Mouse (Mus musculus): ENCODE results near the gene BC049352. TPM values are rescaled to one million over a fixed set of nuclear protein-coding genes. Genes with fewer than 3 reads are reported as not detected.

Gene BC049352
- polyA plus RNA-seq, 1 experiment from 2014 or later = not detected

DNA sequence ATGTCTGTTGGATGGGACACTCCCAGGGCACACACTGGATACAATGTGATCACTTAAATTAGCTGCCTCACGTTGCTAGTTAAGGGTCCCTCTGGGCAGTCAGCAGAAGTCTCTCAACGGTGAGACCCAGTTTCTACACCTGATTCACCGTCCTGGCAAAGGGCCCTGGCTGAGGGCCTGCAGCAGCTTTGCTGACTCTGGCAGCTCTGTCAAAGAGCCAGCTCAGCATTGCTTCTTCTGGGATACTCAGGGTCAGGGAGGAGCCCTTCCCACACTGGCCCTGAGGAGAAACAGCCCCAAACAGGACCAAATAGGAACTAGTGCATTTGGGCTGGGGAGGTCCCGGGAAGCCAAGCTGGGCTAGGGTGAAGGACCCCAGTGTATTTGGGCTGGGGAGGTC is 79.7 kb downstream of the BC049352 start:
- no peak overlapping the region for H3K4me3 ChIP-seq (ENCODE audit: low read depth, low read length)

DNA sequence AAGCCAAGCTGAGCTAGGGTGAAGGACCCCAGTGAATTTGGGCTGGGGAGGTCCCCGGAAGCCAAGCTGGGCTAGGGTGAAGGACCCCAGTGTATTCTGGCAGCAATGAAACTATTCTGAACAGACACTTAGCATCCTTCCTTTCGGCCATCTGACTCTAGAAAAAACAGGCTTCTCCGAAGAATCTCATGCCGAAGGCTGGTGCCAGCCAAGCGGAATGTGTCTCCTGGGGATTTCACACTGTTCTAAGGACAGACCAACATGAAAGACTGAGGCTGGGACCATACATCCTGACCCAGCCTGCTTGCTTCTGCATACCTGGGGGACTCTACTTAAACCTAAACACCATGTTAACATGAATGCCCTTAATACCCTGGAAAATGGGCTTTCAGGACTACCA is 80.1 kb downstream of the BC049352 start:
- H3K9me3 ChIP-seq (ENCODE audit: control insufficient read depth, low read length) = no peaks in the 10 kb centered on the region
- 68% methylated on average over 5 of the region's 5 CpGs for WGBS
- no peak for ATAC-seq (replicated peaks; ENCODE audit: low FRiP score, low TSS enrichment, low read depth)
- H3K27me3 ChIP-seq (replicated peaks; ENCODE audit: control insufficient read depth, insufficient read depth, low read length) = no peaks in the 10 kb centered on the region
- H3K4me1 ChIP-seq (replicated peaks; ENCODE audit: control insufficient read depth, insufficient read depth, low read length) = no peaks in the 10 kb centered on the region
- no peak for DNase-seq (ENCODE audit: low spot score)
- no peak overlapping the region for H3K4me2 ChIP-seq (ENCODE audit: low read length)
- H3K9ac ChIP-seq (ENCODE audit: low read length) = no peak overlapping the region
- H3K27ac ChIP-seq (ENCODE audit: low read depth) = no peak overlapping the region
- no peaks in the 10 kb centered on the region for H3K36me3 ChIP-seq (ENCODE audit: control insufficient read depth, insufficient read depth, low read length)
- no peak overlapping the region for H3K4me3 ChIP-seq (ENCODE audit: low read depth, low read length)

More for the DNA sequence above, 79.7 kb downstream of the BC049352 start:
- no peaks in the 10 kb centered on the region for H3K9me3 ChIP-seq (ENCODE audit: control insufficient read depth, low read length)
- no peaks in the 10 kb centered on the region for H3K27me3 ChIP-seq (replicated peaks; ENCODE audit: control insufficient read depth, insufficient read depth, low read length)
- no peaks in the 10 kb centered on the region for H3K4me1 ChIP-seq (replicated peaks; ENCODE audit: control insufficient read depth, insufficient read depth, low read length)
- no peak for ATAC-seq (replicated peaks; ENCODE audit: low FRiP score, low TSS enrichment, low read depth)
- no peak overlapping the region for H3K9ac ChIP-seq (ENCODE audit: low read length)
- H3K4me2 ChIP-seq (ENCODE audit: low read length) = no peak overlapping the region
- H3K27ac ChIP-seq (ENCODE audit: low read depth) = no peak overlapping the region
- no peak for DNase-seq (ENCODE audit: low spot score)
- WGBS = 58% methylated on average over 4 of the region's 4 CpGs
- H3K36me3 ChIP-seq (ENCODE audit: control insufficient read depth, insufficient read depth, low read length) = no peaks in the 10 kb centered on the region

DNA sequence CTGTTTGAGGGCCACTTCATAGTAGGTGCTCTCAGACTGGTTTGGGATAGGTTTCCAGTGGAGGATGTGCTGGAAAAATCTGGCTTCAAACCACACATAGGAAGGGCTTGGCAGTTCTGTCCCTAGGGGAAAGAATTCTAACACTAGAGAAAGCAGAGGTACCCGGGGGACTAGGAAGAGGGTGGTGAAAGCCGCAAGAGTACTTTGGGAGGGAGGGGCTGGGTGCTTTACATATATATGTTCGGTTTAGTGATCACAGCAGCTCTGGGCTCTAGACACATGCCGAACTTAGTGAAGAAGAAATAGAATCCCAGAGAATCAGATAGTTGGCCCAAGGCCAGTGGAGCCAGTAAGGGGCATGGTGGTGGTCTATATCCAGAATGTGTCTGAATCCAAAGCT is 85.3 kb downstream of the BC049352 start:
- Histone ChIP-seq H3K36me3 (ENCODE audit: control insufficient read depth, insufficient read depth, low read length) (no peaks in the 10 kb centered on the region), H3K4me3 (ENCODE audit: low read depth, low read length) (no peak overlapping the region), H3K27ac (ENCODE audit: low read depth) (no peak overlapping the region), H3K9me3 (ENCODE audit: control insufficient read depth, low read length) (no peaks in the 10 kb centered on the region), H3K9ac (ENCODE audit: low read length) (no peak overlapping the region), H3K4me1 (replicated peaks; ENCODE audit: control insufficient read depth, insufficient read depth, low read length) (no peaks in the 10 kb centered on the region; the same call in 1 of the 2 replicates), H3K4me2 (ENCODE audit: low read length) (no peak overlapping the region), H3K27me3 (replicated peaks; ENCODE audit: control insufficient read depth, insufficient read depth, low read length) (peaks cover 25% of the 10 kb centered on the region)
- no peak for DNase-seq (ENCODE audit: low spot score)
- no peak for ATAC-seq (replicated peaks; ENCODE audit: low FRiP score, low TSS enrichment, low read depth)
- WGBS = 88% methylated on average over 4 of the region's 4 CpGs

DNA sequence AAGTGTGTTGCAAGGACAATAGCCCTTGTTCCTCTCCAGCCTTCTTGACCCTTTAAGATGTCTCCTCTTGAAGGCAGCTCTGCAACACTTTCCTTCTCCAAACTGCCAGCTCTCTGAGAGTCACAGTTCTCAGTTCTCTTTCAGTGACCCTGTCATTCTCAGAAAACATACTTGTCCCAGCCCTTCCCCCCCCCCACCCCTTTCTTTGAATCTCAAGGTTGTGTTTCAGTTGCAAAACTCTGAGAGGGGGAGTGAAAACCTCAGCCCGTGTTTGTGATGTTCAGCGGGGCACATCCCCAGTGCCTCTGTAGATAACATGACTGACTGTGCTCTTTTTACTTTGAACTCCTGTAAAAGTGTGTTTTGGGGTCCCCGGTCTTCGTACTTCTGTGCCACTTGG is 86.3 kb downstream of the BC049352 start:
- Histone ChIP-seq H3K27ac (ENCODE audit: low read depth) (no peak overlapping the region), H3K36me3 (ENCODE audit: control insufficient read depth, insufficient read depth, low read length) (no peaks in the 10 kb centered on the region), H3K4me2 (ENCODE audit: low read length) (no peak overlapping the region), H3K27me3 (replicated peaks; ENCODE audit: control insufficient read depth, insufficient read depth, low read length) (peaks cover 25% of the 10 kb centered on the region), H3K4me1 (replicated peaks; ENCODE audit: control insufficient read depth, insufficient read depth, low read length) (no peaks in the 10 kb centered on the region; the same call in 1 of the 2 replicates), H3K9me3 (ENCODE audit: control insufficient read depth, low read length) (no peaks in the 10 kb centered on the region), H3K9ac (ENCODE audit: low read length) (no peak overlapping the region), H3K4me3 (ENCODE audit: low read depth, low read length) (no peak overlapping the region)
- WGBS = 73% methylated on average over 4 of the region's 4 CpGs
- no peak for ATAC-seq (replicated peaks; ENCODE audit: low FRiP score, low TSS enrichment, low read depth)
- no peak for DNase-seq (ENCODE audit: low spot score)

DNA sequence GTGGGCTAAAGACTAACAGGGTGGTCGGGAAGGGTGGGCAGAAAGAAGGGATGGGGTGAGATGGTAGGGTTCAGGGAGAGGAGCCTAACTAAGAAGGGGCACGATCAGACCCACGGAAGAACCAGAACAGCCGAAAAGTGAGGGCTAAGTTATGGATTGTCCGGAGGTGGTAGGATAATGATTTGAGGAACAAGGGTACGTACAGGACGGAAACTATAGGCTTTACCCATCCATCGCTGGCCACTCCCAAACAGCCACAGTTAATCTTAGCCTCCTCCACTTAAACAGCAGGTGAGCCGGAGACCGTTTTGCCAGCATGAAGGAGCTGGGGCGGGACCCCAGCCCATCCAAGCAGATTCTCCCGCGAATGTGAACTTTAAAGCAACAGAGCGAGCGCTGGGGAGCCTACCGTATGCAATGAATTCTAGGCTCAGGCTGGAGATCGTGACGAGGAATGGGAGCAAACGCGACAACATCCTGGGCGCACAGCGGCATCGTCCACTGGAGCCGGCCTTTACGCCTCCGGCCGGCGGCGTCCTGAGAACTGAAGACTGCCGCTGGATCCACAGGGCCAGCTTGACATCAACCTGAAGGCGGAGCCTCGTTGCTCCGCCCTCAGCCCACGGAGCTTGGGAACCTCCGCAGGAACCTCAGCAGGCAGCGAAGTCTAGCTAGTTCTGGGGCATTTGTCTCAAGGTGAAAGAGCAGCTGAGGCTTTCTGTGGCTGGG is 87.0 kb downstream of the BC049352 start, which contains the start of gene Il10ra:
Gene Il10ra (minus strand): TSS at position 553 of the 729 bp plus-strand sequence.
- H3K4me2 ChIP-seq (ENCODE audit: low read length) = peak within 1 kb of the TSS; percentile 65
- H3K4me3 ChIP-seq (ENCODE audit: low read depth, low read length) = peak within 1 kb of the TSS; percentile 31
- peak within 1 kb of the TSS; percentile 32; the same call in 1 of the 2 replicates for H3K9ac ChIP-seq (ENCODE audit: low read length)
- H3K36me3 ChIP-seq (ENCODE audit: control insufficient read depth, insufficient read depth, low read length) = no peaks in the 10 kb centered on the region
- H3K27ac ChIP-seq (ENCODE audit: low read depth) = no peak within 1 kb of the TSS
- DNase-seq (ENCODE audit: low spot score) = peak; percentile 61
- H3K9me3 ChIP-seq (ENCODE audit: control insufficient read depth, low read length) = no peaks in the 10 kb centered on the region
- 8% methylated on average over 35 of the region's 36 CpGs for WGBS
- peaks cover 25% of the 10 kb centered on the region for H3K27me3 ChIP-seq (replicated peaks; ENCODE audit: control insufficient read depth, insufficient read depth, low read length)
- no peak; the same call in 1 of the 2 replicates for ATAC-seq (replicated peaks; ENCODE audit: low FRiP score, low TSS enrichment, low read depth)
- H3K4me1 ChIP-seq (replicated peaks; ENCODE audit: control insufficient read depth, insufficient read depth, low read length) = no peaks in the 10 kb centered on the region; the same call in 1 of the 2 replicates

DNA sequence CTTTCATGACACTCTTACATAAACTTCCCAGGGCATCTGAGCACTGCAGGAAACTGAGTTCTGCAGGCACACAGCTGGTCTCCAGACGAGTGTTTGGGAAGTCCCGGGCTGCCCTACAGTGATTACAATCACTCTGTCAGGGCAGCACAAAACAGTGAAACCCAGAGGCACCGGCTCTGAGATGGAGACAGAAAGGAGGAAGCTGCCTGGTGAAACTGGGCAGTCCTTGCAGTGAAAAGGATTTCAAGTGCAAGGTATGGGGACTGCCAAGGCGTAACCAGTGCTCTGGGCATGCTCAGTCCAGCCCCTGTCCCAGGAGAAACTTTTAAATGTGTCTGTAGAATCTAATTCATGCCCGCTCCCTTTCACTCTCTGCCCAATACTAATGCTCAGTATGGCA is 90.4 kb downstream of the BC049352 start:
- Histone ChIP-seq H3K9me3 (ENCODE audit: control insufficient read depth, low read length) (no peaks in the 10 kb centered on the region), H3K27ac (ENCODE audit: low read depth) (no peak overlapping the region), H3K36me3 (ENCODE audit: control insufficient read depth, insufficient read depth, low read length) (no peaks in the 10 kb centered on the region), H3K9ac (ENCODE audit: low read length) (no peak overlapping the region), H3K4me3 (ENCODE audit: low read depth, low read length) (no peak overlapping the region), H3K4me1 (replicated peaks; ENCODE audit: control insufficient read depth, insufficient read depth, low read length) (no peaks in the 10 kb centered on the region; the same call in 1 of the 2 replicates), H3K4me2 (ENCODE audit: low read length) (no peak overlapping the region), H3K27me3 (replicated peaks; ENCODE audit: control insufficient read depth, insufficient read depth, low read length) (peaks cover 23% of the 10 kb centered on the region)
- 44% methylated on average over 5 of the region's 5 CpGs for WGBS
- ATAC-seq (replicated peaks; ENCODE audit: low FRiP score, low TSS enrichment, low read depth) = no peak
- no peak for DNase-seq (ENCODE audit: low spot score)

DNA sequence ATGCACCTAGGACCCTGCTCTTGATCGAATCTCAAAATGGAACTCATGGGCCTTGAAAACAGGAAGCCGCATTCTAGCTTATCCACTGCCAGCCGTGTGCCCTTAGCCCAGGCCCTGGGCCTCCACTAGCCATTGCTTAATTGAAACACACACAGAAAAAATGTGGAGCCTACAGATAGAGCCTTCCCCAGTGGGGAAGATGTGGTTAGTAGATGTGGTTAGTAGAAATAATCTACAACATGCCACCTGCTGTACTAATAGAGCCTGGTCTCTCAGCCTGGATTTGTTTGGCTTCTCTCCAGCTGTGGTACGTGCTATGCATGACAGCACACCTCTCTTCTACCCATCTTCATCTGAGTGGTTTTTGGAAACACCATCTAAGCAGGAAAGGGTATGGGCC is 92.4 kb downstream of the BC049352 start:
- Histone ChIP-seq H3K9ac (ENCODE audit: low read length) (no peak overlapping the region), H3K4me2 (ENCODE audit: low read length) (no peak overlapping the region), H3K27ac (ENCODE audit: low read depth) (no peak overlapping the region), H3K27me3 (replicated peaks; ENCODE audit: control insufficient read depth, insufficient read depth, low read length) (peaks cover 8% of the 10 kb centered on the region; the same call in 1 of the 2 replicates), H3K4me1 (replicated peaks; ENCODE audit: control insufficient read depth, insufficient read depth, low read length) (no peaks in the 10 kb centered on the region; the same call in 1 of the 2 replicates), H3K4me3 (ENCODE audit: low read depth, low read length) (no peak overlapping the region), H3K9me3 (ENCODE audit: control insufficient read depth, low read length) (no peaks in the 10 kb centered on the region), H3K36me3 (ENCODE audit: control insufficient read depth, insufficient read depth, low read length) (no peaks in the 10 kb centered on the region)
- 87% methylated on average over 4 of the region's 4 CpGs for WGBS
- ATAC-seq (replicated peaks; ENCODE audit: low FRiP score, low TSS enrichment, low read depth) = no peak
- no peak for DNase-seq (ENCODE audit: low spot score)

DNA sequence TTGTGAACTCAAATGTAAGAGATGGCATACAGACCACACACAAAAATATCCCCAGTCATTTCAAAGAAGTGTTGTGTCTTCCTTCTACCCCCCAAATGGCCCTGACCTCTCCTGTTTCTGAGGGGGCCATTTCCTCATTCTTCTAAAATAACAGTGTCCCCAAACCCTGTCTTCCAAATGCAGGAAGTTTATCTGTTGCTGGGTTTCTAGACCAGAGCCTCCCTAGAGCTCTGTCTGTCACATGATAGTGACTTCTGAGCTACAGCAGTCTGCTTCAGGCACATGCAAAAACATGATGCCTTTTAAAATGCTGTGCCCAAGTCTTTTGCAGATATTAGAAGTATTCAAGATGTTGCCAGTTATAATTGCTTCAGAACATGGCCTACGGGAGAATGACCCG is 92.8 kb downstream of the BC049352 start:
- H3K4me2 ChIP-seq (ENCODE audit: low read length) = no peak overlapping the region
- no peaks in the 10 kb centered on the region for H3K36me3 ChIP-seq (ENCODE audit: control insufficient read depth, insufficient read depth, low read length)
- 88% methylated on average over 2 of the region's 2 CpGs for WGBS
- no peaks in the 10 kb centered on the region for H3K4me1 ChIP-seq (replicated peaks; ENCODE audit: control insufficient read depth, insufficient read depth, low read length)
- no peaks in the 10 kb centered on the region for H3K9me3 ChIP-seq (ENCODE audit: control insufficient read depth, low read length)
- ATAC-seq (replicated peaks; ENCODE audit: low FRiP score, low TSS enrichment, low read depth) (no peak), DNase-seq (ENCODE audit: low spot score) (no peak)
- H3K27me3 ChIP-seq (replicated peaks; ENCODE audit: control insufficient read depth, insufficient read depth, low read length) = peaks cover 3% of the 10 kb centered on the region; the same call in 1 of the 2 replicates
- no peak overlapping the region for H3K27ac ChIP-seq (ENCODE audit: low read depth)
- H3K9ac ChIP-seq (ENCODE audit: low read length) = no peak overlapping the region
- no peak overlapping the region for H3K4me3 ChIP-seq (ENCODE audit: low read depth, low read length)

DNA sequence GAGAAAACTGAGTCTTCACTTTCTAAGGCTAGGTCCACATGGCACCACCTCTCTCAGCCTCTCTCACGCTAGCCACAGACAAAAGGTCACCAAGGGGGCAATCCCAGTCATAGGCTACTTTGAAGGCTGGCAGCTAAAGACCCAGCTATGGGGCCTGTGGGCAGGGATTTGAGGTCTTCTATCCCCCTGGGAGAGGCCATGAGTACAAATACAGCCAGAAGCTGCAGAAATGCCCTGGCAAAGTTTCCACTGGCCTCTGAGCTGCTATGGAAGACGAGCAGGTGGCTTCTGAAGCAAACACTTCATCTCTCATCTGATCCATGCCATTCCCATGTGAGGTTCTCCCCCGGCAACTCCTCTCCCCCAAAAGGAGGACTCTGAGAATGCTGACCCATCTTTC is 98.3 kb downstream of the BC049352 start:
- H3K9me3 ChIP-seq (ENCODE audit: control insufficient read depth, low read length) = no peaks in the 10 kb centered on the region
- no peaks in the 10 kb centered on the region for H3K36me3 ChIP-seq (ENCODE audit: control insufficient read depth, insufficient read depth, low read length)
- no peaks in the 10 kb centered on the region for H3K4me1 ChIP-seq (replicated peaks; ENCODE audit: control insufficient read depth, insufficient read depth, low read length)
- no peak overlapping the region for H3K4me3 ChIP-seq (ENCODE audit: low read depth, low read length)
- no peak overlapping the region for H3K9ac ChIP-seq (ENCODE audit: low read length)
- WGBS = 62% methylated on average over 3 of the region's 3 CpGs
- no peaks in the 10 kb centered on the region for H3K27me3 ChIP-seq (replicated peaks; ENCODE audit: control insufficient read depth, insufficient read depth, low read length)
- no peak overlapping the region for H3K4me2 ChIP-seq (ENCODE audit: low read length)
- ATAC-seq (replicated peaks; ENCODE audit: low FRiP score, low TSS enrichment, low read depth) (no peak), DNase-seq (ENCODE audit: low spot score) (no peak)
- H3K27ac ChIP-seq (ENCODE audit: low read depth) = no peak overlapping the region

Measured in intestine, embryonic 14.5 days (tissue).